Mouse (Mus musculus): ENCODE data around the gene Rhot1.

DNA sequence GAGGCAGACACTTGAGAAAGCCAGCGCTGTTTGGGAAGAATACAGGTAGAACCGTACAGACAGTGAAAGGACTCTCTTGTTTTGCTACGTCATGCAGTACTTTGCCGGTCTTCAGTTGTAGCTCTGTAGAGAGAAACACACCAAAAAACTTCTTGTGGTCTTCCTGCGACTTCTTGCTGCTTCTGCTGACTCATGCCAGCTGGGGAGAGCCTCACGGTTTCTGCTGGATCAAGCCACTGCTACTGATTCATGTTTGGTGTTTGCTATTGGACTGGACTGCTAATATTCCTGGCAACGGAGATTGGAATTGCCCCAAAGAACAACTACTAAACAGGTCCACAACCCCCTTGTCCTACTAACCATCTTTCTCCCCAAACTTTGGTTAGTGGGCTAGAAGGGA, 12.5 kb upstream of the Rhot1 start:
- TF ChIP-seq POLR2A (IDR thresholded peaks at IDR 0.05; ENCODE audit: control insufficient read depth, low read depth, low read length) (no peak), CTCF (IDR thresholded peaks at IDR 0.05; ENCODE audit: control insufficient read depth, insufficient read depth, insufficient replicate concordance, low read depth, low read length) (no peak)
